Comparison of ENCODE assay signal across 9 mouse cellular contexts in genomic region chr3:87982836-87983601, GRCm38 (mm10). TPM values are rescaled to one million over a fixed set of nuclear protein-coding genes. Genes with fewer than 3 reads are reported as not detected.
DNase-seq lines count a peak whose midpoint lies in the region; ATAC-seq and TF ChIP-seq lines count a peak whose summit lies in the region.
"Had no signal": no experiment of that assay in that cellular context is flagged by ENCODE, and none has a peak within 500 bp of the region (broad histone marks: within the 10 kb centered on the region; RNA-seq: fewer than 3 reads in every experiment).

No protein-coding gene starts in this region.

- DNase-seq in adrenal gland, adult 2 months, result peak; percentile 74
- no peak for DNase-seq in adrenal gland, postnatal 4 days (ENCODE audit: low spot score in 2 of 2)
- DNase-seq in hindbrain, embryonic 10.5 days (ENCODE audit: low spot score), result peak; percentile 77
- peak; percentile 64 for DNase-seq in limb, embryonic 14.5 days (ENCODE audit: low spot score)
- DNase-seq in frontal cortex, postnatal 36 days (ENCODE audit: low spot score in 2 of 2), result no peak
- no peak for DNase-seq in spleen, adult 18-20 months

- peaks cover 93% of the 10 kb centered on the region for H3K4me1 ChIP-seq in forebrain, embryonic 12.5 days
- peaks cover 100% of the 10 kb centered on the region for H3K4me1 ChIP-seq in hindbrain, embryonic 10.5 days (replicated peaks)
- H3K4me1 ChIP-seq in limb, embryonic 14.5 days (ENCODE audit: control insufficient read depth, insufficient read depth, low read length), result peaks cover 45% of the 10 kb centered on the region

- peaks cover 19% of the 10 kb centered on the region for H3K36me3 ChIP-seq in forebrain, embryonic 12.5 days (replicated peaks)
- H3K36me3 ChIP-seq in hindbrain, embryonic 10.5 days, result peaks cover 34% of the 10 kb centered on the region
- H3K36me3 ChIP-seq in limb, embryonic 14.5 days (ENCODE audit: control insufficient read depth, insufficient read depth, low read length), result no peaks in the 10 kb centered on the region

- no peaks in the 10 kb centered on the region for H3K9me3 ChIP-seq in forebrain, embryonic 12.5 days
- H3K9me3 ChIP-seq in hindbrain, embryonic 10.5 days, result no peaks in the 10 kb centered on the region
- H3K9me3 ChIP-seq in limb, embryonic 14.5 days (ENCODE audit: control insufficient read depth, low read length), result no peaks in the 10 kb centered on the region

- WGBS in forebrain, embryonic 12.5 days, result 3% methylated on average over 13 of the region's 13 CpGs
- WGBS in hindbrain, embryonic 10.5 days, result 1% methylated on average over 13 of the region's 13 CpGs
- 11% methylated on average over 13 of the region's 13 CpGs for WGBS in limb, embryonic 14.5 days

- peak; percentile 16 for ATAC-seq in forebrain, embryonic 12.5 days (ENCODE audit: low FRiP score)
- ATAC-seq in limb, embryonic 14.5 days (ENCODE audit: low FRiP score, low read depth), result peak; percentile 45
- ATAC-seq in monocyte, adult 5-6 weeks (replicated peaks; ENCODE audit: insufficient number of reproducible peaks, low FRiP score, low TSS enrichment, poor library complexity, severe bottlenecking), result peak; percentile 62

- TF ChIP-seq POLR2A in limb, embryonic 14.5 days (IDR thresholded peaks at IDR 0.05; ENCODE audit: borderline replicate concordance, extremely low read depth, insufficient read depth, insufficient read length), result no peak

- peak overlapping the region; percentile 50 for H3K9ac ChIP-seq in forebrain, embryonic 12.5 days
- H3K9ac ChIP-seq in limb, embryonic 14.5 days (ENCODE audit: low read depth, low read length, severe bottlenecking), result peak overlapping the region; percentile 40; the same call in 1 of the 2 replicates

- peak overlapping the region; percentile 88 for H3K27ac ChIP-seq in forebrain, embryonic 12.5 days
- H3K27ac ChIP-seq in hindbrain, embryonic 10.5 days, result peak overlapping the region; percentile 94
- H3K27ac ChIP-seq in limb, embryonic 14.5 days (replicated peaks; ENCODE audit: low read depth, low read length), result peak overlapping the region; percentile 63

- peak overlapping the region; percentile 41 for H3K4me2 ChIP-seq in forebrain, embryonic 12.5 days
- peak overlapping the region; percentile 39 for H3K4me2 ChIP-seq in limb, embryonic 14.5 days (replicated peaks; ENCODE audit: low read depth, low read length, severe bottlenecking)

- peak overlapping the region; percentile 5; the same call in 1 of the 2 replicates for H3K4me3 ChIP-seq in forebrain, embryonic 12.5 days (replicated peaks)
- peak overlapping the region; percentile 38 for H3K4me3 ChIP-seq in hindbrain, embryonic 10.5 days
- 0 out of 2 replicates have a peak overlapping the region, but pooled peaks have one; percentile 0 for H3K4me3 ChIP-seq in limb, embryonic 14.5 days (replicated peaks; ENCODE audit: low read length)

- H3K27me3 ChIP-seq in forebrain, embryonic 12.5 days, result no peaks in the 10 kb centered on the region; the same call in 1 of the 2 replicates
- 0 out of 2 replicates have a peak, but pooled peaks cover under 1% of the 10 kb centered on the region for H3K27me3 ChIP-seq in hindbrain, embryonic 10.5 days (ENCODE audit: insufficient read depth, poor library complexity, severe bottlenecking)
- no peaks in the 10 kb centered on the region for H3K27me3 ChIP-seq in limb, embryonic 14.5 days (ENCODE audit: control insufficient read depth, insufficient read depth, low read length)

RNA-seq across cellular contexts. Expression of gene Nes, which starts 12.1 kb away (rescaled TPM):
- total RNA-seq in adrenal gland, adult 2 months (2021), result 1 to 10 TPM; 7.0 to 9.2 TPM
- 3.5 and 7.0 TPM in 2 replicates for polyA plus RNA-seq in adrenal gland, adult 2 months (2012; rRNA removed)
- total RNA-seq in adrenal gland, postnatal 4 days (2021), result 10 to 100 TPM; 16.2 to 24.3 TPM
- polyA plus RNA-seq in forebrain, embryonic 12.5 days (2016; fragmentation: Nextera tagmentation; extraction: Ambion mirVana), result 148 and 162 TPM in 2 replicates
- polyA plus RNA-seq in hindbrain, embryonic 10.5 days (2016; fragmentation: Nextera tagmentation; extraction: Ambion mirVana), result 109 and 143 TPM in 2 replicates
- polyA plus RNA-seq in limb, embryonic 14.5 days (2012; rRNA removed), result 28.4 and 36.0 TPM in 2 replicates
- polyA plus RNA-seq in limb, embryonic 14.5 days (2014; fragmentation: Nextera tagmentation; extraction: Ambion mirVana), result 24.5 and 28.7 TPM in 2 replicates
- 0.58 to 2.0 TPM (median 1.6 TPM) in 3 replicates for total RNA-seq in monocyte, adult 5-6 weeks (2017)

RNA-seq across cellular contexts. Expression of gene Bcan, which starts 17.0 kb away (rescaled TPM):
- 10 to 100 TPM; 52.6 to 54.9 TPM for total RNA-seq in adrenal gland, adult 2 months (2021)
- 127 and 132 TPM in 2 replicates for polyA plus RNA-seq in adrenal gland, adult 2 months (2012; rRNA removed)
- total RNA-seq in adrenal gland, postnatal 4 days (2021), result 10 to 100 TPM; 29.2 to 30.6 TPM
- polyA plus RNA-seq in forebrain, embryonic 12.5 days (2016; fragmentation: Nextera tagmentation; extraction: Ambion mirVana), result 1.7 and 3.6 TPM in 2 replicates
- polyA plus RNA-seq in hindbrain, embryonic 10.5 days (2016; fragmentation: Nextera tagmentation; extraction: Ambion mirVana), result 0.91 and 0.95 TPM in 2 replicates
- polyA plus RNA-seq in limb, embryonic 14.5 days (2012; rRNA removed), result 1.6 and 1.8 TPM in 2 replicates
- 0.39 and 0.41 TPM in 2 replicates for polyA plus RNA-seq in limb, embryonic 14.5 days (2014; fragmentation: Nextera tagmentation; extraction: Ambion mirVana)
- not detected in 3 replicates for total RNA-seq in monocyte, adult 5-6 weeks (2017)

RNA-seq across cellular contexts. Expression of gene Crabp2, which starts 34.6 kb away (rescaled TPM):
- under 1 TPM; 0.52 to 0.72 TPM for total RNA-seq in adrenal gland, adult 2 months (2021)
- polyA plus RNA-seq in adrenal gland, adult 2 months (2012; rRNA removed), result 0.47 TPM in 1 of 2 replicates, not detected in the other
- 1 to 10 TPM; 1.7 to 2.0 TPM for total RNA-seq in adrenal gland, postnatal 4 days (2021)
- 246 TPM in 2 replicates for polyA plus RNA-seq in forebrain, embryonic 12.5 days (2016; fragmentation: Nextera tagmentation; extraction: Ambion mirVana)
- 956 and 1,072 TPM in 2 replicates for polyA plus RNA-seq in hindbrain, embryonic 10.5 days (2016; fragmentation: Nextera tagmentation; extraction: Ambion mirVana)
- 176 and 192 TPM in 2 replicates for polyA plus RNA-seq in limb, embryonic 14.5 days (2012; rRNA removed)
- polyA plus RNA-seq in limb, embryonic 14.5 days (2014; fragmentation: Nextera tagmentation; extraction: Ambion mirVana), result 267 and 331 TPM in 2 replicates
- not detected in 3 replicates for total RNA-seq in monocyte, adult 5-6 weeks (2017)
- polyA plus RNA-seq: large intestine, adult 2 months had no signal

RNA-seq across cellular contexts. Expression of gene Hapln2, which starts 44.4 kb away (rescaled TPM):
- not detected for total RNA-seq in adrenal gland, adult 2 months (2021)
- polyA plus RNA-seq in adrenal gland, adult 2 months (2012; rRNA removed), result 0.65 TPM in 1 of 2 replicates, not detected in the other
- not detected for total RNA-seq in adrenal gland, postnatal 4 days (2021)
- not detected in 2 replicates for polyA plus RNA-seq in forebrain, embryonic 12.5 days (2016; fragmentation: Nextera tagmentation; extraction: Ambion mirVana)
- polyA plus RNA-seq in hindbrain, embryonic 10.5 days (2016; fragmentation: Nextera tagmentation; extraction: Ambion mirVana), result 0.11 and 0.14 TPM in 2 replicates
- 0.29 and 0.63 TPM in 2 replicates for polyA plus RNA-seq in limb, embryonic 14.5 days (2012; rRNA removed)
- 0.15 and 0.22 TPM in 2 replicates for polyA plus RNA-seq in limb, embryonic 14.5 days (2014; fragmentation: Nextera tagmentation; extraction: Ambion mirVana)
- not detected in 3 replicates for total RNA-seq in monocyte, adult 5-6 weeks (2017)
- polyA plus RNA-seq: large intestine, adult 2 months had no signal

RNA-seq across cellular contexts. Expression of gene Rrnad1, which starts 52.5 kb away (rescaled TPM):
- 10 to 100 TPM; 13.1 to 16.3 TPM for total RNA-seq in adrenal gland, adult 2 months (2021)
- polyA plus RNA-seq in adrenal gland, adult 2 months (2012; rRNA removed), result 41.5 and 44.6 TPM in 2 replicates
- total RNA-seq in adrenal gland, postnatal 4 days (2021), result 10 to 100 TPM; 21.9 to 24.9 TPM
- 20.5 and 23.7 TPM in 2 replicates for polyA plus RNA-seq in forebrain, embryonic 12.5 days (2016; fragmentation: Nextera tagmentation; extraction: Ambion mirVana)
- polyA plus RNA-seq in hindbrain, embryonic 10.5 days (2016; fragmentation: Nextera tagmentation; extraction: Ambion mirVana), result 18.9 and 20.9 TPM in 2 replicates
- 53.6 and 61.8 TPM in 2 replicates for polyA plus RNA-seq in limb, embryonic 14.5 days (2012; rRNA removed)
- polyA plus RNA-seq in limb, embryonic 14.5 days (2014; fragmentation: Nextera tagmentation; extraction: Ambion mirVana), result 15.6 and 18.7 TPM in 2 replicates
- total RNA-seq in monocyte, adult 5-6 weeks (2017), result 12.9 to 20.5 TPM (median 16.9 TPM) in 3 replicates

Comparison
In these comparisons a context has a peak if more than half of its experiments do, and no peak if none do; other contexts are left out.
1. DNase-seq: peak in adrenal gland, adult 2 months (single experiment), hindbrain, embryonic 10.5 days (single experiment) and limb, embryonic 14.5 days (single experiment); none in adrenal gland, postnatal 4 days (0 of 2), frontal cortex, postnatal 36 days (0 of 2) and spleen, adult 18-20 months (0 of 2).
2. RNA of gene Bcan, which starts 17.0 kb away (polyA plus RNA-seq): 127 to 132 TPM in adrenal gland, adult 2 months; 1.7 to 3.6 TPM in forebrain, embryonic 12.5 days, 0.39 to 1.8 TPM in limb, embryonic 14.5 days and 0.91 to 0.95 TPM in hindbrain, embryonic 10.5 days; every median in the first group is over 10 times any median in the second.
3. RNA of gene Crabp2, which starts 34.6 kb away (polyA plus RNA-seq): 956 to 1,072 TPM in hindbrain, embryonic 10.5 days, 176 to 331 TPM in limb, embryonic 14.5 days and 246 TPM in forebrain, embryonic 12.5 days; 0.47 TPM in adrenal gland, adult 2 months; every median in the first group is over 100 times any median in the second.
4. Peak in every context shown above with its lines, with median percentiles within 50 percentile points of each other: ATAC-seq, H3K27ac ChIP-seq and H3K4me3 ChIP-seq.